Comparison of ENCODE assay signal across 18 mouse cellular contexts in genomic region chr11:98599291-98599690, GRCm38 (mm10). TPM values are rescaled to one million over a fixed set of nuclear protein-coding genes. Genes with fewer than 3 reads are reported as not detected.
DNase-seq lines count a peak whose midpoint lies in the region; ATAC-seq lines count a peak whose summit lies in the region.
"Had no signal": no experiment of that assay in that cellular context is flagged by ENCODE, and none has a peak within 500 bp of the region (broad histone marks: within the 10 kb centered on the region; RNA-seq: fewer than 3 reads in every experiment).

No protein-coding gene starts in this region.

- DNase-seq in cerebellum, adult 9-10 months, result no peak
- DNase-seq in heart, postnatal 10 days, result no peak
- peak; percentile 3 for DNase-seq in urinary bladder, postnatal 14 days (ENCODE audit: low spot score)
- DNase-seq in urinary bladder, postnatal 10 days (ENCODE audit: low spot score), result no peak
- peak; percentile 6 for DNase-seq in testis, postnatal 14 days (ENCODE audit: low spot score)
- DNase-seq: kidney, adult 18-20 months; lung, embryonic 14.5 days; thymus, adult 18-20 months had no signal

- H3K4me3 ChIP-seq in heart, embryonic 16.5 days (ENCODE audit: low read length), result no peak overlapping the region
- H3K4me3 ChIP-seq: limb, embryonic 12.5 days had no signal

- no peaks in the 10 kb centered on the region for H3K36me3 ChIP-seq in heart, embryonic 16.5 days (ENCODE audit: control insufficient read depth, insufficient read depth)
- H3K36me3 ChIP-seq: limb, embryonic 12.5 days had no signal

- peak; percentile 15; the same call in 1 of the 2 replicates for ATAC-seq in cerebellum, adult (ENCODE audit: insufficient number of reproducible peaks, low FRiP score, low TSS enrichment)
- ATAC-seq in heart, embryonic 16.5 days (replicated peaks; ENCODE audit: extremely low read depth, insufficient read depth, low FRiP score), result no peak
- ATAC-seq in erythroblast, adult 5-6 weeks (replicated peaks; ENCODE audit: low FRiP score, poor library complexity, severe bottlenecking), result no peak
- ATAC-seq: midbrain, embryonic 16.5 days had no signal

- no peak overlapping the region for H3K27ac ChIP-seq in heart, embryonic 16.5 days (ENCODE audit: low read length)
- H3K27ac ChIP-seq: limb, embryonic 12.5 days had no signal

- no peaks in the 10 kb centered on the region for H3K9me3 ChIP-seq in heart, embryonic 16.5 days (replicated peaks; ENCODE audit: control insufficient read depth, low read length)
- H3K9me3 ChIP-seq: limb, embryonic 12.5 days had no signal

- peak overlapping the region; percentile 38; the same call in 1 of the 2 replicates for H3K9ac ChIP-seq in heart, embryonic 16.5 days (ENCODE audit: low read length)
- H3K9ac ChIP-seq: limb, embryonic 12.5 days; lung, embryonic 14.5 days had no signal

- 23% methylated on average over 18 of the region's 18 CpGs for WGBS in heart, embryonic 16.5 days

- H3K4me1 ChIP-seq in heart, embryonic 16.5 days (ENCODE audit: control insufficient read depth, insufficient read depth, low read length), result peaks cover 21% of the 10 kb centered on the region

- peak overlapping the region; percentile 2; the same call in 1 of the 2 replicates for H3K4me2 ChIP-seq in heart, embryonic 16.5 days (ENCODE audit: low read depth, low read length)
- H3K4me2 ChIP-seq: limb, embryonic 12.5 days; lung, embryonic 14.5 days had no signal

- H3K27me3 ChIP-seq in heart, embryonic 16.5 days (ENCODE audit: control insufficient read depth, insufficient read depth, low read length), result peaks cover 14% of the 10 kb centered on the region

- intact Hi-C loops in heart, postnatal 10 days (cut with DNase I), result loop anchor here (5.0 kb wide), 1 partner anchor 257 kb away; no protein-coding TSS in a partner anchor

RNA-seq across cellular contexts. Expression of gene Lrrc3c, which starts 1.2 kb away (rescaled TPM):
- not detected in 2 replicates for polyA plus RNA-seq in heart, embryonic 16.5 days (2015; fragmentation: Nextera tagmentation; extraction: Ambion mirVana)
- total RNA-seq in heart, postnatal 10 days (2021), result not detected
- not detected in 2 replicates for total RNA-seq in erythroblast, adult 5-6 weeks (2015; ENCODE audit: low replicate concordance)
- not detected in 2 replicates for total RNA-seq in erythroblast, adult 5-6 weeks (2017; ENCODE audit: low replicate concordance)
- total RNA-seq: adrenal gland, adult 18-20 months; gastrocnemius, adult 18-20 months; layer of hippocampus, adult 8-10 months had no signal
- polyA plus RNA-seq: embryonic facial prominence, embryonic 14.5 days; limb, embryonic 12.5 days; lung, embryonic 14.5 days; midbrain, embryonic 16.5 days; small intestine, adult 2 months had no signal

RNA-seq across cellular contexts. Expression of gene Ormdl3, which starts 12.1 kb away (rescaled TPM):
- 65.1 and 66.7 TPM in 2 replicates for polyA plus RNA-seq in heart, embryonic 16.5 days (2015; fragmentation: Nextera tagmentation; extraction: Ambion mirVana)
- total RNA-seq in heart, postnatal 10 days (2021), result 10 to 100 TPM; 46.6 to 48.9 TPM
- total RNA-seq in erythroblast, adult 5-6 weeks (2015; ENCODE audit: low replicate concordance), result 20.5 and 31.9 TPM in 2 replicates
- total RNA-seq in erythroblast, adult 5-6 weeks (2017; ENCODE audit: low replicate concordance), result 37.9 and 51.6 TPM in 2 replicates

RNA-seq across cellular contexts. Expression of gene Gm12355, which starts 26.2 kb away (rescaled TPM):
- 0.30 and 2.9 TPM in 2 replicates for polyA plus RNA-seq in heart, embryonic 16.5 days (2015; fragmentation: Nextera tagmentation; extraction: Ambion mirVana)
- 10 to 100 TPM; 15.6 to 18.0 TPM for total RNA-seq in heart, postnatal 10 days (2021)
- total RNA-seq in erythroblast, adult 5-6 weeks (2015; ENCODE audit: low replicate concordance), result 1.0 and 2.5 TPM in 2 replicates
- 0.60 and 1.1 TPM in 2 replicates for total RNA-seq in erythroblast, adult 5-6 weeks (2017; ENCODE audit: low replicate concordance)
- polyA plus RNA-seq: small intestine, adult 2 months had no signal

RNA-seq across cellular contexts. Expression of gene Gsdma3, which starts 26.9 kb away (rescaled TPM):
- polyA plus RNA-seq in heart, embryonic 16.5 days (2015; fragmentation: Nextera tagmentation; extraction: Ambion mirVana), result 0.09 TPM in 1 of 2 replicates, not detected in the other
- total RNA-seq in heart, postnatal 10 days (2021), result 1 to 10 TPM; 4.0 to 5.3 TPM
- total RNA-seq in erythroblast, adult 5-6 weeks (2015; ENCODE audit: low replicate concordance), result not detected in 2 replicates
- not detected in 2 replicates for total RNA-seq in erythroblast, adult 5-6 weeks (2017; ENCODE audit: low replicate concordance)
- polyA plus RNA-seq: embryonic facial prominence, embryonic 14.5 days; limb, embryonic 12.5 days; lung, embryonic 14.5 days; midbrain, embryonic 16.5 days; small intestine, adult 2 months had no signal

RNA-seq across cellular contexts. Expression of gene Gsdma2, which starts 47.3 kb away (rescaled TPM):
- polyA plus RNA-seq in heart, embryonic 16.5 days (2015; fragmentation: Nextera tagmentation; extraction: Ambion mirVana), result 0.18 TPM in 1 of 2 replicates, not detected in the other
- total RNA-seq in heart, postnatal 10 days (2021), result under 1 TPM; 0.24 to 0.30 TPM
- not detected in 2 replicates for total RNA-seq in erythroblast, adult 5-6 weeks (2015; ENCODE audit: low replicate concordance)
- not detected in 2 replicates for total RNA-seq in erythroblast, adult 5-6 weeks (2017; ENCODE audit: low replicate concordance)
- total RNA-seq: layer of hippocampus, adult 8-10 months had no signal
- polyA plus RNA-seq: embryonic facial prominence, embryonic 14.5 days; limb, embryonic 12.5 days; lung, embryonic 14.5 days; midbrain, embryonic 16.5 days had no signal

Comparison
In these comparisons a context has a peak if more than half of its experiments do, and no peak if none do; other contexts are left out.
1. DNase-seq: peak in urinary bladder, postnatal 14 days (single experiment) and testis, postnatal 14 days (single experiment); none in cerebellum, adult 9-10 months (single experiment), heart, postnatal 10 days (0 of 2) and urinary bladder, postnatal 10 days (single experiment).
2. RNA of gene Gm12355, which starts 26.2 kb away (total RNA-seq): 15.6 to 18.0 TPM in heart, postnatal 10 days; 0.60 to 2.5 TPM in erythroblast, adult 5-6 weeks; every median in the first group is over 4 times any median in the second.